Mouse (Mus musculus): Measurements from ENCODE around the gene Olig1.

Gene Olig1

GRCm38 (mm10) chr16:91305512-91306111 is 36.0 kb downstream of the Olig1 start:
- DNase-seq (ENCODE audit: extremely low spot score, low spot score): no peak

GRCm38 (mm10) chr16:91309872-91310271 is 40.3 kb downstream of the Olig1 start:
- DNase-seq (ENCODE audit: extremely low spot score, low spot score): no peak

GRCm38 (mm10) chr16:91312921-91313320 is 43.3 kb downstream of the Olig1 start:
- no peak for DNase-seq (ENCODE audit: extremely low spot score, low spot score)

- DNase-seq (ENCODE audit: extremely low spot score, low spot score): peak; percentile 75
These were observed 44.7 kb downstream of the Olig1 start for GRCm38 (mm10) chr16:91314114-91314775.

- DNase-seq (ENCODE audit: extremely low spot score, low spot score): no peak
These were observed 50.6 kb downstream of the Olig1 start for GRCm38 (mm10) chr16:91320191-91320590.

GRCm38 (mm10) chr16:91320608-91321007 is 51.0 kb downstream of the Olig1 start:
- DNase-seq (ENCODE audit: extremely low spot score, low spot score): no peak
